Mouse (Mus musculus): ENCODE data around the gene Tbc1d32.

GRCm38 (mm10) chr10:56165758-56166157 is 62.7 kb downstream of the Tbc1d32 start:
- TF ChIP-seq CTCF (IDR thresholded peaks at IDR 0.05; ENCODE audit: low read depth, low read length) (no peak), POLR2A (IDR thresholded peaks at IDR 0.05; ENCODE audit: borderline replicate concordance, low read depth, low read length) (no peak)
